Mouse (Mus musculus) lung, embryonic 14.5 days (tissue): ENCODE data around the gene Elavl2. TPM values are rescaled to one million over a fixed set of nuclear protein-coding genes. Genes with fewer than 3 reads are reported as not detected.

ENCODE experiments used
- ATAC-seq: fragments of 200-750 bp; cut with Nextera tagmentation; 2 replicates; pipeline ENCODE4 v1.8.0; 2017; ENCODE audit warnings: mild to moderate bottlenecking, moderate TSS enrichment, moderate library complexity; ENCODE audit not compliant: insufficient read depth
- DNase-seq: peaks from one replicate; pipeline ENCODE4 v3.0.0-alpha.2; 2015
- H3K27ac ChIP-seq: fragments of 300-500 bp; sonication (generic); 2 replicates; pipeline ENCODE4 v1.5.1; 2014; ENCODE audit warnings: low read depth, mild to moderate bottlenecking, moderate library complexity
- H3K27me3 ChIP-seq: fragments of 300-500 bp; sonication (generic); 2 replicates; pipeline ENCODE4 v1.6.1; 2014; ENCODE audit warnings: low read length, control low read depth; ENCODE audit not compliant: insufficient read depth
- H3K36me3 ChIP-seq: fragments of 300-500 bp; sonication (generic); 2 replicates; pipeline ENCODE4 v1.6.1; 2014; ENCODE audit warnings: control low read depth; ENCODE audit not compliant: insufficient read depth
- H3K4me1 ChIP-seq: fragments of 300-500 bp; sonication (generic); 2 replicates; pipeline ENCODE4 v1.6.1; 2014; ENCODE audit warnings: antibody characterized with exemption, control low read depth; ENCODE audit not compliant: insufficient read depth
- H3K4me2 ChIP-seq: fragments of 300-500 bp; sonication (generic); 2 replicates; pipeline ENCODE4 v1.6.1; 2014; ENCODE audit warnings: mild to moderate bottlenecking
- H3K4me3 ChIP-seq: fragments of 300-500 bp; sonication (generic); 2 replicates; pipeline ENCODE4 v1.5.1; 2014; ENCODE audit warnings: low read depth, low read length
- H3K9ac ChIP-seq: fragments of 300-500 bp; sonication (generic); 2 replicates; pipeline ENCODE4 v1.6.1; 2014
- H3K9me3 ChIP-seq: fragments of 300-500 bp; sonication (generic); 2 replicates; pipeline ENCODE4 v1.6.1; 2016; ENCODE audit warnings: low read depth, low read length, control low read depth
- CTCF ChIP-seq: IDR thresholded peaks from 2 replicates; pipeline ENCODE4 v1.5.1; 2016; ENCODE audit warnings: antibody characterized with exemption, low read depth
- WGBS: fragments of 180-500 bp; shearing (Covaris S2); extraction: QIAGEN DNeasy Blood & Tissue Kit; methylation state at CpG from one replicate; pipeline ENCODE4 v1.1.7; 2014; 5-methylcytosine and 5-hydroxymethylcytosine counted together
- polyA plus RNA-seq: library from polyadenylated mRNA; unstranded; fragments of >200 nt; fragmentation: Nextera tagmentation; extraction: Ambion mirVana; gene quantifications from 2 replicates; pipeline ENCODE4 v1.2.1, GENCODE M21; 2014

The Elavl2 gene
- polyA plus RNA-seq, 1 experiment from 2014 or later: 4.3 TPM

GRCm38 (mm10) chr4:91334177-91334576 lies 66.4 kb downstream of the Elavl2 start:
- Histone ChIP-seq H3K9me3 (no peaks in the 10 kb centered on the region), H3K36me3 (no peaks in the 10 kb centered on the region), H3K4me1 (no peaks in the 10 kb centered on the region), H3K9ac (no peak overlapping the region), H3K27me3 (no peaks in the 10 kb centered on the region), H3K4me2 (no peak overlapping the region), H3K4me3 (no peak overlapping the region), H3K27ac (no peak overlapping the region)
- DNase-seq (no peak), ATAC-seq (no peak)
- 82% methylated on average over 4 of the region's 4 CpGs for WGBS
- TF ChIP-seq CTCF: no peak

DNA sequence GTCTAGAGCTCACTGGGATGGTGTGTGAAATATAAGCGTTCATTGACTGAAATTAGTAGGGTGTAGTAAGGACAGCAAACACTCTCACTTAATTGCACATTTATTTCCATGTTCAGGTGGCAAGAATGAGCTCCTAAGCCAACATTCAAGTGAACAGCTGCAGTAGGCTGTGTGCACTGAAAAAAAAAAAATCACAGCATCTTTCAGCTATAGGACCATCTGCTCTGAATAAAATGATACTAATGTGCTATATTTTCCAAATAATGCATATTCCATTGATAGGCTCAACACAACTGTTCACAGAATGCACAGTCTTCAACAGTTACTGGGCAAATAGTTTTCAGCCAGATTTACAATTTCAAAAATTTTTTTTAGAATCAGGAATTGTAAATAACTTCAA lies 89.8 kb downstream of the Elavl2 start:
- WGBS: 92% methylated on average over 1 of the region's 1 CpGs
- no peaks in the 10 kb centered on the region for H3K36me3 ChIP-seq
- no peak overlapping the region for H3K4me2 ChIP-seq
- no peak overlapping the region for H3K4me3 ChIP-seq
- no peaks in the 10 kb centered on the region for H3K9me3 ChIP-seq
- no peak for TF ChIP-seq CTCF
- DNase-seq (no peak), ATAC-seq (no peak)
- no peak overlapping the region for H3K9ac ChIP-seq
- no peak overlapping the region for H3K27ac ChIP-seq
- no peaks in the 10 kb centered on the region for H3K4me1 ChIP-seq
- no peaks in the 10 kb centered on the region for H3K27me3 ChIP-seq

- no peaks in the 10 kb centered on the region for H3K9me3 ChIP-seq
- H3K27me3 ChIP-seq: no peaks in the 10 kb centered on the region
- H3K4me3 ChIP-seq: no peak overlapping the region
- H3K9ac ChIP-seq: no peak overlapping the region
- H3K4me1 ChIP-seq: no peaks in the 10 kb centered on the region
- H3K27ac ChIP-seq: no peak overlapping the region
- no peak for TF ChIP-seq CTCF
- DNase-seq: peak; percentile 63
- H3K4me2 ChIP-seq: no peak overlapping the region
- peak; percentile 56; the same call in 1 of the 2 replicates for ATAC-seq
- H3K36me3 ChIP-seq: no peaks in the 10 kb centered on the region
Observed at GRCm38 (mm10) chr4:91297706-91298105, 102.9 kb downstream of the Elavl2 start.

DNA sequence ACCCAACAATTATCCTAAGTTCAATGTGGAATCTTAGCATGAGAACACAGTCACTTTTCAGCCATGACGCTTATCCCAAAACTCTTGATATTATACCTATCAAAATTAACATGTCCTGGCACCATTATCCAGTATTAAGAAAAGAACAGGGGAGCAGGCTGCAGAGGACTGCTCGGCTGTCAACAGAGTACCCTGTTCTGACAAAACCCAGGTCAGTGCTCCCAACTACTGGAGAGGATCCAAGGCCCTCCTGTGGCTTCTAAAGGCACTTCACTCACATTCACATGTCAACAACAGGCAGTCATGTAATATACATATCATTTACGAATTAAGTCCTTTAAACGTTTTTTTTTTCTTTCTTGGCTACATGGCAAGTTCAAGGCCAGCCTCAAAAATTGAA lies 105.3 kb downstream of the Elavl2 start:
- H3K9ac ChIP-seq: no peak overlapping the region
- no peaks in the 10 kb centered on the region for H3K36me3 ChIP-seq
- H3K27me3 ChIP-seq: no peaks in the 10 kb centered on the region
- 68% methylated on average over 4 of the region's 4 CpGs for WGBS
- no peaks in the 10 kb centered on the region for H3K4me1 ChIP-seq
- H3K4me3 ChIP-seq: no peak overlapping the region
- H3K4me2 ChIP-seq: no peak overlapping the region
- ATAC-seq (no peak), DNase-seq (no peak)
- H3K9me3 ChIP-seq: no peaks in the 10 kb centered on the region
- H3K27ac ChIP-seq: no peak overlapping the region
- no peak for TF ChIP-seq CTCF

- no peaks in the 10 kb centered on the region for H3K27me3 ChIP-seq
- no peak overlapping the region for H3K4me3 ChIP-seq
- no peak overlapping the region for H3K4me2 ChIP-seq
- H3K9me3 ChIP-seq: no peaks in the 10 kb centered on the region
- TF ChIP-seq CTCF: no peak
- H3K36me3 ChIP-seq: no peaks in the 10 kb centered on the region
- ATAC-seq (no peak), DNase-seq (no peak)
- no peaks in the 10 kb centered on the region for H3K4me1 ChIP-seq
- WGBS: 86% methylated on average over 1 of the region's 1 CpGs
- H3K9ac ChIP-seq: no peak overlapping the region
- H3K27ac ChIP-seq: no peak overlapping the region
Observed at GRCm38 (mm10) chr4:91291526-91291925, 109.1 kb downstream of the Elavl2 start.

DNA sequence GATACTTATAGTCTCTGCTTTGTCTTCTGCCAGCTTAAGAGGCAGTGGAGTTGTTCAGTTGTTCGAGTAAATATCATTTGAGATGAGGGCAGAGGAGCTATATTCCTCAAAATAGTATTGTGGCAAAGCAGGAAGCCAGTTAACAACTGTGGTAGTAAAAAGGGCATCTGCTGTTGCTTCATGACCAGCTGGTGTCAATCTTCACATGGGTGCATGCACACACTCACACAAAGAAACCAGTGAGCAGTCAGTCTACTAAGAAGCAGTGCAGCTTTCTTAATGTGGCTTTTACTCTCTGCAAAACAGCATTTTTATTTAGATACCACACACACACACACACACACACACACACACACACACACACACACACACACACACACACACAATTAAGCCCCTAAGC lies 110.2 kb downstream of the Elavl2 start:
- ATAC-seq: no peak
- TF ChIP-seq CTCF: no peak
- 81% methylated on average over 1 of the region's 1 CpGs for WGBS

GRCm38 (mm10) chr4:91289151-91289550 lies 111.4 kb downstream of the Elavl2 start:
- no peak overlapping the region for H3K4me3 ChIP-seq
- H3K36me3 ChIP-seq: no peaks in the 10 kb centered on the region
- no peak for DNase-seq
- TF ChIP-seq CTCF: no peak
- no peak overlapping the region for H3K27ac ChIP-seq
- no peaks in the 10 kb centered on the region for H3K4me1 ChIP-seq
- ATAC-seq: no peak
- no peaks in the 10 kb centered on the region for H3K27me3 ChIP-seq
- H3K4me2 ChIP-seq: no peak overlapping the region
- no peaks in the 10 kb centered on the region for H3K9me3 ChIP-seq
- 62% methylated on average over 1 of the region's 1 CpGs for WGBS
- H3K9ac ChIP-seq: no peak overlapping the region

More for the DNA sequence above, 110.2 kb downstream of the Elavl2 start:
- Histone ChIP-seq H3K36me3 (no peaks in the 10 kb centered on the region), H3K4me1 (no peaks in the 10 kb centered on the region), H3K4me2 (no peak overlapping the region), H3K27me3 (no peaks in the 10 kb centered on the region), H3K4me3 (no peak overlapping the region), H3K27ac (no peak overlapping the region), H3K9ac (no peak overlapping the region), H3K9me3 (no peaks in the 10 kb centered on the region)
- DNase-seq: no peak

GRCm38 (mm10) chr4:91268390-91268789 lies 132.2 kb downstream of the Elavl2 start:
- no peak for ATAC-seq
- H3K4me3 ChIP-seq: no peak overlapping the region
- no peak for DNase-seq
- H3K4me1 ChIP-seq: no peaks in the 10 kb centered on the region
- H3K36me3 ChIP-seq: no peaks in the 10 kb centered on the region
- no peaks in the 10 kb centered on the region for H3K27me3 ChIP-seq
- 81% methylated on average over 1 of the region's 1 CpGs for WGBS
- TF ChIP-seq CTCF: no peak
- H3K9me3 ChIP-seq: no peaks in the 10 kb centered on the region
- H3K9ac ChIP-seq: no peak overlapping the region
- H3K27ac ChIP-seq: no peak overlapping the region
- no peak overlapping the region for H3K4me2 ChIP-seq
